Mouse (Mus musculus) limb, embryonic 15.5 days (tissue): ENCODE measurements around the gene Enthd1. TPM values are rescaled to one million over a fixed set of nuclear protein-coding genes. Genes with fewer than 3 reads are reported as not detected.

Experiments
- ATAC-seq: fragments of 200-750 bp; cut with Nextera tagmentation; 2 replicates; pipeline ENCODE4 v1.8.0; 2017; ENCODE audit warnings: low read depth, moderate TSS enrichment; ENCODE audit not compliant: insufficient number of reproducible peaks, low FRiP score, low TSS enrichment
- H3K27ac ChIP-seq: fragments of 300-500 bp; sonication (generic); 2 replicates; pipeline ENCODE4 v1.5.1; 2015; ENCODE audit warnings: moderate library complexity, mild to moderate bottlenecking, inconsistent platforms
- H3K27me3 ChIP-seq: fragments of 300-500 bp; sonication (generic); 2 replicates; pipeline ENCODE4 v1.6.1; 2015; ENCODE audit warnings: inconsistent platforms
- H3K36me3 ChIP-seq: fragments of 300-500 bp; sonication (generic); 2 replicates; pipeline ENCODE4 v1.6.1; 2015; ENCODE audit warnings: inconsistent platforms
- H3K4me1 ChIP-seq: fragments of 300-500 bp; sonication (generic); 2 replicates; pipeline ENCODE4 v1.6.1; 2015; ENCODE audit warnings: inconsistent platforms
- H3K4me2 ChIP-seq: fragments of 300-500 bp; sonication (generic); 2 replicates; pipeline ENCODE4 v1.6.1; 2015; ENCODE audit warnings: mild to moderate bottlenecking, inconsistent platforms
- H3K4me3 ChIP-seq: fragments of 300-500 bp; sonication (generic); 2 replicates; pipeline ENCODE4 v1.5.1; 2015; ENCODE audit warnings: mild to moderate bottlenecking, inconsistent platforms
- H3K9ac ChIP-seq: fragments of 300-500 bp; sonication (generic); 2 replicates; pipeline ENCODE4 v1.6.1; 2015; ENCODE audit warnings: inconsistent platforms
- H3K9me3 ChIP-seq: fragments of 300-500 bp; sonication (generic); 2 replicates; pipeline ENCODE4 v1.6.1; 2016; ENCODE audit warnings: inconsistent platforms
- WGBS: fragments of 180-500 bp; shearing (Covaris S2); methylation state at CpG from one replicate; pipeline ENCODE4 v1.1.7; 2015; 5-methylcytosine and 5-hydroxymethylcytosine counted together
- polyA plus RNA-seq: library from polyadenylated mRNA; unstranded; fragments of >200 nt; fragmentation: Nextera tagmentation; extraction: Ambion mirVana; gene quantifications from 2 replicates; pipeline ENCODE4 v1.2.1, GENCODE M21; 2015

The Enthd1 gene
- polyA plus RNA-seq, 1 experiment from 2014 or later, result 0.09 TPM

GRCm38 (mm10) chr15:80457984-80458383 lies 107.0 kb downstream of the Enthd1 start:
- peaks cover 4% of the 10 kb centered on the region for H3K27me3 ChIP-seq
- ATAC-seq, result no peak
- no peak overlapping the region for H3K4me2 ChIP-seq
- no peak overlapping the region for H3K27ac ChIP-seq
- H3K9me3 ChIP-seq, result no peaks in the 10 kb centered on the region
- 81% methylated on average over 3 of the region's 3 CpGs for WGBS
- H3K4me1 ChIP-seq, result peaks cover 5% of the 10 kb centered on the region; the same call in 1 of the 2 replicates
- H3K4me3 ChIP-seq, result no peak overlapping the region
- no peaks in the 10 kb centered on the region for H3K36me3 ChIP-seq
- H3K9ac ChIP-seq, result no peak overlapping the region

GRCm38 (mm10) chr15:80454486-80454885 lies 110.5 kb downstream of the Enthd1 start:
- no peak overlapping the region for H3K9ac ChIP-seq
- no peak for ATAC-seq
- H3K27me3 ChIP-seq, result no peaks in the 10 kb centered on the region
- no peaks in the 10 kb centered on the region for H3K9me3 ChIP-seq
- no peak overlapping the region for H3K4me3 ChIP-seq
- H3K4me2 ChIP-seq, result no peak overlapping the region
- 87% methylated on average over 6 of the region's 6 CpGs for WGBS
- 0 out of 2 replicates have a peak, but pooled peaks cover 4% of the 10 kb centered on the region for H3K4me1 ChIP-seq
- H3K27ac ChIP-seq, result no peak overlapping the region
- H3K36me3 ChIP-seq, result no peaks in the 10 kb centered on the region

- H3K4me2 ChIP-seq, result no peak overlapping the region
- 46% methylated on average over 16 of the region's 16 CpGs for WGBS
- H3K4me3 ChIP-seq, result no peak overlapping the region
- H3K4me1 ChIP-seq, result 0 out of 2 replicates have a peak, but pooled peaks cover 4% of the 10 kb centered on the region
- H3K9me3 ChIP-seq, result no peaks in the 10 kb centered on the region
- H3K27me3 ChIP-seq, result no peaks in the 10 kb centered on the region
- no peak for ATAC-seq
- no peak overlapping the region for H3K27ac ChIP-seq
- H3K9ac ChIP-seq, result no peak overlapping the region
- no peaks in the 10 kb centered on the region for H3K36me3 ChIP-seq
Measured at GRCm38 (mm10) chr15:80452425-80452824, 112.5 kb downstream of the Enthd1 start.

GRCm38 (mm10) chr15:80445956-80446687 lies 118.8 kb downstream of the Enthd1 start:
- Histone ChIP-seq H3K4me1 (no peaks in the 10 kb centered on the region), H3K9ac (no peak overlapping the region), H3K4me2 (no peak overlapping the region), H3K4me3 (no peak overlapping the region), H3K9me3 (no peaks in the 10 kb centered on the region), H3K27ac (no peak overlapping the region), H3K27me3 (no peaks in the 10 kb centered on the region), H3K36me3 (no peaks in the 10 kb centered on the region)
- no peak for ATAC-seq
- WGBS, result 81% methylated on average over 15 of the region's 15 CpGs

GRCm38 (mm10) chr15:80440195-80440594 lies 124.8 kb downstream of the Enthd1 start:
- WGBS, result 82% methylated on average over 6 of the region's 6 CpGs
- H3K27me3 ChIP-seq, result no peaks in the 10 kb centered on the region
- no peak overlapping the region for H3K27ac ChIP-seq
- no peak overlapping the region for H3K4me2 ChIP-seq
- no peak overlapping the region for H3K9ac ChIP-seq
- ATAC-seq, result no peak
- no peak overlapping the region for H3K4me3 ChIP-seq
- no peaks in the 10 kb centered on the region for H3K36me3 ChIP-seq
- H3K9me3 ChIP-seq, result no peaks in the 10 kb centered on the region
- H3K4me1 ChIP-seq, result peaks cover 11% of the 10 kb centered on the region; the same call in 1 of the 2 replicates

GRCm38 (mm10) chr15:80438423-80438822 lies 126.5 kb downstream of the Enthd1 start:
- H3K4me1 ChIP-seq, result peaks cover 11% of the 10 kb centered on the region; the same call in 1 of the 2 replicates
- H3K4me3 ChIP-seq, result no peak overlapping the region
- peak overlapping the region; percentile 34 for H3K27ac ChIP-seq
- WGBS, result 52% methylated on average over 9 of the region's 9 CpGs
- H3K4me2 ChIP-seq, result no peak overlapping the region
- no peak overlapping the region for H3K9ac ChIP-seq
- peak; percentile 27; the same call in 1 of the 2 replicates for ATAC-seq
- H3K36me3 ChIP-seq, result no peaks in the 10 kb centered on the region
- no peaks in the 10 kb centered on the region for H3K27me3 ChIP-seq
- no peaks in the 10 kb centered on the region for H3K9me3 ChIP-seq

GRCm38 (mm10) chr15:80437996-80438395 lies 127.0 kb downstream of the Enthd1 start:
- WGBS, result 69% methylated on average over 9 of the region's 9 CpGs
- Histone ChIP-seq H3K4me2 (no peak overlapping the region), H3K9ac (no peak overlapping the region), H3K9me3 (no peaks in the 10 kb centered on the region), H3K4me1 (peaks cover 11% of the 10 kb centered on the region; the same call in 1 of the 2 replicates), H3K27me3 (no peaks in the 10 kb centered on the region), H3K27ac (peak overlapping the region; percentile 34), H3K36me3 (no peaks in the 10 kb centered on the region), H3K4me3 (no peak overlapping the region)
- no peak for ATAC-seq

- no peaks in the 10 kb centered on the region for H3K27me3 ChIP-seq
- no peak overlapping the region for H3K27ac ChIP-seq
- H3K4me1 ChIP-seq, result peaks cover 11% of the 10 kb centered on the region; the same call in 1 of the 2 replicates
- 74% methylated on average over 5 of the region's 5 CpGs for WGBS
- no peak overlapping the region for H3K4me3 ChIP-seq
- no peak overlapping the region for H3K4me2 ChIP-seq
- no peaks in the 10 kb centered on the region for H3K36me3 ChIP-seq
- no peak for ATAC-seq
- no peaks in the 10 kb centered on the region for H3K9me3 ChIP-seq
- no peak overlapping the region for H3K9ac ChIP-seq
Measured at GRCm38 (mm10) chr15:80436961-80437360, 128.0 kb downstream of the Enthd1 start.

- Histone ChIP-seq H3K27ac (no peak overlapping the region), H3K4me3 (no peak overlapping the region), H3K9ac (no peak overlapping the region), H3K27me3 (no peaks in the 10 kb centered on the region), H3K4me2 (no peak overlapping the region), H3K9me3 (no peaks in the 10 kb centered on the region), H3K36me3 (no peaks in the 10 kb centered on the region), H3K4me1 (no peaks in the 10 kb centered on the region)
- no peak for ATAC-seq
- 70% methylated on average over 11 of the region's 11 CpGs for WGBS
Measured at GRCm38 (mm10) chr15:80430324-80430723, 134.6 kb downstream of the Enthd1 start.

- no peak overlapping the region for H3K4me2 ChIP-seq
- no peak for ATAC-seq
- 57% methylated on average over 2 of the region's 2 CpGs for WGBS
- no peaks in the 10 kb centered on the region for H3K27me3 ChIP-seq
- no peaks in the 10 kb centered on the region for H3K36me3 ChIP-seq
- peaks cover 10% of the 10 kb centered on the region; the same call in 1 of the 2 replicates for H3K4me1 ChIP-seq
- H3K9ac ChIP-seq, result no peak overlapping the region
- H3K27ac ChIP-seq, result no peak overlapping the region
- H3K9me3 ChIP-seq, result no peaks in the 10 kb centered on the region
- no peak overlapping the region for H3K4me3 ChIP-seq
Measured at GRCm38 (mm10) chr15:80418146-80418545, 146.8 kb downstream of the Enthd1 start.

- H3K9ac ChIP-seq, result no peak overlapping the region
- no peak overlapping the region for H3K27ac ChIP-seq
- H3K9me3 ChIP-seq, result no peaks in the 10 kb centered on the region
- WGBS, result 47% methylated on average over 8 of the region's 9 CpGs
- H3K4me1 ChIP-seq, result peaks cover 12% of the 10 kb centered on the region; the same call in 1 of the 2 replicates
- H3K4me2 ChIP-seq, result no peak overlapping the region
- no peaks in the 10 kb centered on the region for H3K27me3 ChIP-seq
- no peak overlapping the region for H3K4me3 ChIP-seq
- H3K36me3 ChIP-seq, result no peaks in the 10 kb centered on the region
- no peak for ATAC-seq
Measured at GRCm38 (mm10) chr15:80417066-80417465, 147.9 kb downstream of the Enthd1 start.

GRCm38 (mm10) chr15:80415132-80415531 lies 149.8 kb downstream of the Enthd1 start:
- ATAC-seq, result no peak
- no peak overlapping the region for H3K27ac ChIP-seq
- H3K36me3 ChIP-seq, result no peaks in the 10 kb centered on the region
- H3K27me3 ChIP-seq, result no peaks in the 10 kb centered on the region
- 83% methylated on average over 4 of the region's 4 CpGs for WGBS
- peaks cover 12% of the 10 kb centered on the region; the same call in 1 of the 2 replicates for H3K4me1 ChIP-seq
- H3K9ac ChIP-seq, result no peak overlapping the region
- H3K4me2 ChIP-seq, result no peak overlapping the region
- peaks cover 4% of the 10 kb centered on the region; the same call in 1 of the 2 replicates for H3K9me3 ChIP-seq
- no peak overlapping the region for H3K4me3 ChIP-seq
